Mouse (Mus musculus): ENCODE measurements around the gene Sox5.

The Sox5 gene

DNA sequence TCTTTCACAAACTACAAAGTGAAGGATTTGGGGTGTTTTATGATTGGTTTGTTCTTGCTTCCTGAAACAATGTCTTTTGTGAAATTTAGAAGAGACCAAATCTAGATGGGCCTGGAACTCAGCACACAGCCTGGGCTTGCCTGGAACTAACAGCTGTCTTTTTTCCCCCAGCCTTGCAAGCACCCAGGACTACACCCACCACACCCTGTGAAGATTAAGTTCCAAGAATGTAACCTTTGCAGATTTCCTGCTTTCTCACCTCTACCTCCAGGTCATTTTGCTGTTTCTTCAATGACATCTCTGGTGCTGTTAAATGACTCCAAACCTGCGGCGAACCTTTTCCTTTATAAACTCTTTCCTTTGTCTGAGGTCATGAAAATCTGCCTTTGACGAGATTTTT, 455.0 kb downstream of the Sox5 start:
- DNase-seq (ENCODE audit: low spot score) = no peak

DNA sequence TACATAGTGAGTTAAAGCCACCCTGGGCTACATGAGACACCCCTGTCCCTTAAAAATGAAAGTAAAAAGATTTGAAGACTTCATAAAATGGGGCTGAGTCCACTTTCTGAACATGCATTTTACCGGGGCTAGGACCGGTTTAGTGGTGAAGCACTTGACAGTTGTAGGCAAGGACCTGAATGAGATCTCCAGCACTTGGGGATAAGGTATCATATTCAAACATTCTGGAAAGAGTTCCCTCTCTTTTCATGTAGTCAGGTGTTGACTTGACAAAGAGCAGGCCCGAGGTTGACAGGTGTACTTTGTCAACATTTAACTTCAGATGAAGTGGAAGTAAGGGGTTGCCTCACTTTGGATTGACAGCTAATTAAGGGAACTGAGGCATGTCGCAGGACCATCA, 458.4 kb downstream of the Sox5 start:
- no peak for DNase-seq (ENCODE audit: low spot score)

DNA sequence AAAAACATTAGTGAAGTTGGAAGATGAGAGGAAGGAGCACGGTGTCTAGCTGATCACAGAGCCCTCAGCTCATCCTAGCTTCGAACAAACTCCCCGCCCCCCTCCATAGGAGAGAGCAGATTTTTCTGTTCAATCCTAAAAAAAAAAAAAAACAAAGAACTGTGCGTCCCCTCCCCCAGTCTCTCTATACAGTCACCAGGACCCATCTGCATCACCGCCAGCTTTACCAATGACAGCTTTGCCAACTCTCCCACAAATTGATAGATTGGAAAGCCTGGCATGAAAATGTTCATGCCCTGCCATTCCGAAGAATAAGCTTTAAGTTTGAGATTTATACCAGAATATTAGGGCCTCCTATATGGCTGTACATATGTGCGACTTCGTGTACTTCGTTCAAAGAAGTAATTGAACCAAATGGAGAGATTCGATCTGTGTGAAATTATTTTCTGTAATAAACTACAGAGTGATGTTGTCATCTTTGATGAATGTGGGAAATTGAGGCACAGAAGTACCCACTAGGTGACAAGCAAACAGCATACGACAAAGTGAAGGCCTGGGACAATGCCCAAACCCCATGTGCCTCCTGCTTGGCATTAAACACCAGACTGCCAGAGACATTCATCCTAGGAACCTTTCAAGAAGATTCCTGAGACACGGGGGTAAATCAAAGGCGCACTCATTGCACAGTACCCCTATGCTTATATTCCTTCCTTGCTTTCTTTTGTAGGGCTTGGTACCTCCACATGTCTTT, 459.3 kb downstream of the Sox5 start:
- DNase-seq (ENCODE audit: low spot score) = no peak

DNA sequence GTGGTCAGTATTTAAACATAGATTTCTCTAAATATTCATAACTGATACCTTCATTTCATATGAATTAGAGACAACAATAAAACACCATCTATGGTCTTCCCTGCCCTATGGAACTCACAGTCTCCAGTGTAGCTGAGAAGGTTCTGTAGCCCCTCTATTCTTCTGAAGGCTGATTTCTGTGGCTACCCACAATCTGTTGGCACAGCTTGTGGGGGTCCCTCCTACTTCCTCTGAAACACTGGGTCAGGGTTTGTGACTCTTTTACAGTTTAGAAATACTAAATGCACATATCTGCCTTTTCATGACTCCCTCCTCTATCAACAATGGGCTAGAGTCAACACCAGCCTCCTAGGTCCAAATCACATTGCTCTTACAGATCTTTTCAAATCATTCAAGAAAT, 461.4 kb downstream of the Sox5 start:
- DNase-seq (ENCODE audit: low spot score) = no peak

DNA sequence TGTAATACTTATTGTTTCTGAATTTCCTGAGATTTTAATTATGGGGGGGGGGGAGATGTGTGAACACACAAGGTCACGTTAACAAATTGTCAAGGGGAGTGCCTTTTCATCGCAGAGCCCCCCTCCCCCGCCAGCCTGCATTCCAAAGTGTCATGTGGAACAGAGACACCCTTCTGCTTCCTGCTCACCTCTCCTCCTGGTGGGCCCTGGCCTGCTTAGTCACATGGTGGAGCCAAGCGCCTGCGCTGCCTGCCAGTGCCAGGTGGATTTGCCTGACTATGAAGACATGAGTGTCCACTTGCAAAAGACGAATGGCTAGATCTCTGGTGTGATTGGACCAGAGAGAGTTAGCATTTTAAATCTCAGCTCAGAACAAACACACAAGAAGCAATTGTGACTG, 462.1 kb downstream of the Sox5 start:
- DNase-seq (ENCODE audit: low spot score) = no peak

DNA sequence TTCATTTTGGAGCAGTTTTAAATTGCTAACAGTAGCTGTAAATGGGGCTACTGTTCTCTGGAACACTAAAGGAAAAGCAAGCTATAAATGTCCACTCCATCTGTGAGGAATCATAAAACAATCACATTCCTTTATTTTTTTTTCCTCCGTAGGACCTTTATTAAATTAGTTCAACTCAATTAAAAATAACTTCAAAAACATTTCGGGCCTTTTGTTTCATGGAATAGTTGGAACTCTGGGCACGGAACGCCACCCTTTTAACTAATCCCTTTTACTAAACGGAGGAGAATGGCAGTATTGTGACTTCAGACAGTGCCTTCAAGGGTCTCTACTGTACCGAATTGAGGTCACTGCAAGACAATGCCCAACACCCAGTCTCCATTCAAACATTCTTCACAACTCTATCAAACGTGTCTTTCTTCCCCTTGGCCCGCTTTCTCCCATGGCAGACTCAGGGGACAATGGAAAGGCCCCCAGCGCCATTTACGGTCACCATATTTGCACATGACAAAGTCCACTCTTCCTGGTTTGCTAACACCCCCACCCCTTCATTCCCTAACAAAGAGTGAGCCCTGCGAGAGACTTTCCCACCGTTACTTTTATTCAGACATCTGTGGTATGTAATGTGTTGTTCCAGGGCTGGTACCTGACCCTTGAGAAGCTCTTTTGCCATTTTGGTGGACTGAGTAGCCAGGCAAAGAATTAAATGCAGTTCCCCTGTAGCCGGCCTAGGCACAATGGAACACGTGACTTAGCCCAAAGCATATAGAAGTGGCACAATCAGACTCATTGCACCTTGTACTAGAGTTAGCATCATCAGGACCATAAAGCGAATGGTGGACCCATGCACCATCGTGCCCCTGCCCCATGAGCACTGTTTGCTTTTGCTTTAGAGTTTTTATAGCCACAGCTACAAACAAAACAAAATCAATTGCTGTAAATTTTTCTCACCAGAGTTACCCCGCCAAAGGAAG, 468.7 kb downstream of the Sox5 start:
- DNase-seq (ENCODE audit: low spot score) = no peak

DNA sequence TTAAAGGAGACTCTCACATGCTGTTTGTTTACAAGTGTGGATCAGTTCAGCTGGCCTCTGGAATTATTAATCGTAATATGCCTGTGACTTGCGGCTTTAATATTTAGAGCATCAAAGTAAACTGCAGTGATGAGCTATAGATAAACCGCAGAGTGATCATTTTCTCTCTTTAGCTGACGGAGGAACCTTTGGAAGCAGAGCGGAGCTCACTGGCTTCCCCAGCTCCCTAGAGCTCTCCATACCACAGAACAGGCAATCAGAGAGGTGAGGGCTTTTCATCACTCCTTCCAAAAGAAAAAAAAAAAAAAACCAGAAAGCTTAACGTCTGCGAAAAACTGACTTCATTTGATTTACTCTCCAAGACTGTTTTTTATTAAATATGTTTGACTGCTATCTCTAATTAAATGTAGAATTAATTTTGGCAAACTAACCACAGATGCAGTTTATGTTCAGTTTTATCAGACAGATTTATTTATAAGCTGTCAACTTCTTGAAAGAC, 469.4 kb downstream of the Sox5 start:
- DNase-seq (ENCODE audit: low spot score) = no peak

DNA sequence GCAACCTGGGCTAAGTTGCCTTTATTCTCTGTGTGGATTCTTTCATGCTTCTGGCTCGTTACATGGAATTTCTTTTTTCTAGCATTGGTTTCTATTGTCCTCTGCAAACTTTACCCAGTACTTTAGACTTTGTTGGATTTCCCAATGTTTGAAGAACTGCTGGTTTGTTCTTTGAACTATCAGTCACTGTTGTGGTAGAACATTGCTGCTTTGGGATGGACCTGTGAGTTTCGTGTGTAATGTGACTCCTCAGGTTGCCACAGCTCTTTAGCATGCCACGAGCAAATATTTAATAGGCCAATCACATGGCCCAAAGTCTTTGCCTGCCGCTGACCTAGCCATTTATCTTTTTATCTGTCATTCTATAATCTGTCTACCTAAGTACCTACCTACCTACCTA, 470.0 kb downstream of the Sox5 start:
- no peak for DNase-seq (ENCODE audit: low spot score)

DNA sequence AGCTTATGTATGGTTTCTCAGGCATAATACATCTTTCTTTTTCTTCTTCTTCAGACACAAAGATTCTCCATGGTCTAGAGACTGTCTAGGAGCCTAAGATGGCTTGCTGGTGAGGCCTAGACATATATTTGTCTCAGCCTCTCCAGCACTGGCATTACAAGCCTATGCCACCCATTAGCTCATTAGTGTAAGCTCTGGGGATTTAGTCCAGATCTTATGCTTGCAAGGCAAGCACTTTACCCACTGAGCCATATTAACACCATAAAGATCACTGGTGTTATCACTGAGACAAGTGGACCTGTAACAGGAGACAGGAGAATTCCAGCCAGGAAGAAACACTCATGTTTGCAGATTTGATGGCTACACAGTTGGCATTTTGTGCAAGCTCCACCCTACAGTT, 472.6 kb downstream of the Sox5 start:
- DNase-seq (ENCODE audit: low spot score) = no peak

DNA sequence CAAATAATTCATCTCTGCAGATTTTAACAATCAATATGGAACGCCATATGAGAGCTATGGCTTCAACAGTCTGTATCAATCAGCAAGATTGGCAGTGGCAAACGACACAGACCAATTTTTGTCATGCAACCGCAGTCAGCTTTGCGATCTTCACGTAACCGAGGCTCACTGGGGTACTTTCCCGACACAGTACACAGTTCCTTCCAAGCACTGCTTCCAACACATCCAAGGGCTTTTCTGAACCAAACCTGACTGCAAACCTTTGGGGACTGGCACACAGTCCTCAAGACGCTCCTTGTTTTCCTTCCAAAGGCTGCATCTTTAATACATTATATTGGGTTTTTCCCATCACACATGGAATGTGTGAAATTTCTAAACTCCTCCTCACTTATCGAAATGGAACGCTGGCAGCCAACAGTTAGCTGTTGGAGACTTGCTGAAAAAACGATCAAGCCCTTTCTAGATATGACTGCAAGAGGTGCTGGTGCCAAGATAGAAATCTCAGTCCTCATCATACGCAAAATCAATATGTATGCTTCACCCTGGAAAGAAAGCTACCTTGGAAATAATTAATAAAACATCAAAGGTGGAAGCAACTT, 474.1 kb downstream of the Sox5 start:
- DNase-seq (ENCODE audit: low spot score) = no peak

DNA sequence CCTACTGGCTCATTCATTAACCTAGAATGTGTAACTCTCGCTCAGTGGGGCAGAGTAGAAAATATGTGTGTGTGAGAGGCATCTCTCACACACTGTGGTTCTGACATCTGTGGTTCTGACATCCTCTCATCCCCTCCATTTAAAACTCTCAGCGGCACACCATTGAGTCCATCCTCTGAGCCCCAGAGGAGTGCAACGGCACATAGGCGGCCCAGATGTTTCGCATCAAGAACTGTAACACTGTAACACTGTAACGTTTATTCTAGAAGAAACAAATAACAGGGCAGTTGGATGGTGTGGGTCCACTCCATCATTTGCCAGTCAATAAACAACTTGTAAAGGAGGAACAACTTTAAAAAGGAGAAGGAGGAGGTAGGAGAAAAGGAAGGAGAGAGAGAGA, 479.0 kb downstream of the Sox5 start:
- no peak for DNase-seq (ENCODE audit: low spot score)

DNA sequence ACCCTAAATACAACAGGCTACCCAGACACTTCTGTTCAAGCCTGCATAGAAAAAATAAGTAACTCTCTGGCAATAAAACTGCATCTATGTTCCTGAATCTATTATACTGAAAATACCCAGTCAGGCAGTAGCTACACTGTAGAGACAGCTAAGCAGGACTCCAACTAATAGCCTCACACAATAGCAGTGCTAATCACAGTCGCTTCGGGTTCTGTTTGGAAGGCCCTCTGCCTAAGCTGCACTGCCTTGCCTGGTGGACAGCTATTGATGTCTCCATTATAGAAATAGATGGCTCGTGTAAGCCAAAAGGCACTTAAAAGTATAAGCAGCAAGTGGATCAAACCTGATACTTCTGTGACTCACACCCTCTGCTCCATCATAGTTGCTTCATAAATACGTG, 480.7 kb downstream of the Sox5 start:
- no peak for DNase-seq (ENCODE audit: low spot score)

DNA sequence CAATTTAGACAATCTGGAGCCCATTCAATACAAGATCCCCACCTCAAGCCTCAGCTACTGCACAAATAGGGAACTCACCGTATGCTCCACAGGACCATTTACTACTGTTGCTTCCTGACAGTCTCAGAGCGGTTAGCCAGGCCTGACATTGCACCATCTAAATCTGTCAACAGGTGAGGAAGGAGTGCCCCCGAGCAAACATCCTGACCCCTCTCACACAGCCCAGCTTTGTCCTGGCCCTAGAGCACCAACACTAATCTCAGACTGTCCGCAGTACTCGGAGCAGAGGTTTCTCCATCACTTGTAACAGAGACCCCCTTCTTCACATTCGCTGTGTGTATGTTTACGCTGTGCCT, 482.3 kb downstream of the Sox5 start:
- DNase-seq (ENCODE audit: low spot score) = no peak

DNA sequence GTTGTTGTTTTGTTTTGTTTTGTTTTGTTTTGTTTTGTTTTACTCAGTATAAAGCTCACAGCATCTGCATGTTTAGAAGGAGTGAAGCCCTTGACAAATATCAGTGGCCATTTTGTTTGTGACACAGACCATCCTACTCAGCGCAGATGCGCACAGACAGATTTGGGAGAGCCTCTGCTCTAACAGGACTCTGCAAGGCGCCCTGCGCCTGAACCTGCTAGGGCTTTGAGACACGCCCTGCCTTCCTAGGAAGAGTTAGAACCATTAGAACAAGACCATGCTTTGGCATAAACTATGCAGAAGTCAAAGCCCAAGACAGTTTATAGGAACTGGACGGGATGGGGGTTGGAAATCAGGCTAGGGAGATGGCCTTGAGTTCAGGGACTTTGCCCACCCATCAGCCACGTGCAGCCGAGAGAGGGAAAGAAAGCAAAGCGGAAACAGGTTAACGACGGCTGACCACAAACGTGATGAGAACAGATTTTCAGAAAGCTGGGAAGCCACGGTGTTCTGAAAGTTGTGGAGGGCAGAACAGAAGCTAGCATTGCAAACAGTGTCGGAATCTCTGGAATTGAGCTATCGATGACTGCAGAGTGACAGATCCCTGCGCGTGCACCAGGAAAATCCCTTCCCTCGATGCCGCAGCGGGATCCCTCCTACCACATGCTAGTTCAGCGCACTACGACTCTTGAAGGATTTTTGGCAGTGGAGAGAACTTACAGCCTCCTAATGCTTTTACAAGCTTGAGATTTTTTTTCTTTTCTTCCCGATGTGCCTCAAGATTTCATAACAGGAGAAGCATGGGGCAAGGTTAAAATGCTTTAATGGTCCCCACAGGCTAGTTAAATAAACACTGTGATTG, 482.9 kb downstream of the Sox5 start:
- no peak for DNase-seq (ENCODE audit: low spot score)

DNA sequence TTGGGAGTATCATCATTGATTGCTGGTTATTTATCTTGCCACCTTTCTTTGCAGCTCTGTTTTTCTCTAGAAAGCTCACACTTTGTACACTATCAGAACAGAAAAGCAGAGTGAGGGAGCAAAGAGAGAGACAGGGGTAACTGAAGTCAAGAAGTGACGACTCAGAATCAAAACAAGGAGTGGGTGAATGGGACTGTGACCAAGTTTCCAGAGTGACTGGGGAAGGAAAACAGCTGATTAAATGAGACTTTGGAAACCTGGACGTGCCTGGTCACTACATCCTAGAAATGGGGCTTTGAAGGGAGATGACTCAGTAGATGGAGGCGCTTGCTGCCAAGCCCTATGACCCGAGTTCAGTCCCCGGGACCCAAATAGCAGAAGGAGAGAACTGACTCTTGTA, 483.9 kb downstream of the Sox5 start:
- DNase-seq (ENCODE audit: low spot score) = no peak

DNA sequence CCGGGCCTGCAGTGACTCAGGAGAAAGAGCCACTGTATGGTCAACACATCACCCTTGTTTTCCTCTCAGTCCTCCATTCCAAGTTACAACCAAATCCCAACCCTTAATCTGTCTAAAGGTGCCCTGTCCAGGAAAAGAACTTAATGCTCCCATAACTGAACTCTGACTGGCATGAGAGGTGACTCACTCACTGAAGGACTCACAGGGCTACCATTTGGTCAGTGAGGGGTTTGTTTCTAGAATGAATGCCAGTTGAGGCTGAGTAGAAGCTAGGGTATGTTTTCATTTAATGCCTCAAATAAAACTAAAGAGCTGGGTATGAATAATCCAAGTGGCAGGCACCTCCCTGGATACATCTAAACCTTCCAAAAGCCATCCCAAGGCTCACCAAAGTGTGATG, 484.6 kb downstream of the Sox5 start:
- DNase-seq (ENCODE audit: low spot score) = no peak

DNA sequence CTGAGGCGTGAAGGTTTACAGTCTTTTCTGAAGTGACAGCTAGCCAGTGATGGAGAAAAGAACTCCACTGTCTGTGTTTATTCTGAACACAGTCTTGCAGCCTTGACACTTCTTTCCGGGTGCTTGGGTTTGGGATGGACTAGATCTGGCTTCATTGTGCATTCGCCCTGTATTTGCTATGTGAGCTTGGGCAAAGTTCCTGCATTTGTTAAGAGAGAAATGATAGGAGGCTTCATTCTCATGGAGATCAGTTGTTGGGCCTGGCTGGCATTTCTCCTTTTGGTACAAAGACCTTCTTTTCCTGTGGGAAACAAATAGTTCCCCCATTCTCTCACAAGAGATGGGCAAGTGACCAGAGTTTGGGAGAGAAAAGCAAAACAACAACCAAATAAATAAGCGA, 490.3 kb downstream of the Sox5 start:
- no peak for DNase-seq (ENCODE audit: low spot score)

DNA sequence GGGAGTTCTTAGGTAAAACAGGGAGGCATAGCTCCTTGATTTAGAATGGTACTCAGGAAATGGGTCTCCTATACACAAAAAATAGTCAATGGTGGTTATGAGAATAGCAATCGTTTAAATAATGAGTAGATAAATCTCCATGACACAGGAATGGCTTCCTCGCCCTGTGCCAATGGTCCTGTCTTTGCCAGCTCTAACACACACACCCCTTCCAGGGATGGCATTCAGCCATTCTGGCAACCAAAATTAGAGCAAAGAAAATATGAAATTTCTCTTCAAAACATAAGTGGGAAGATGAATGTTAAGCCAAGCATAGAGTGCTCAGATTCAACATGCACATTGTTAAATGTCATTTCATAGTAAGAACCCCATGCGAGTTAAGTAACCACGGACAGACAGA, 495.7 kb downstream of the Sox5 start:
- DNase-seq (ENCODE audit: low spot score) = no peak

DNA sequence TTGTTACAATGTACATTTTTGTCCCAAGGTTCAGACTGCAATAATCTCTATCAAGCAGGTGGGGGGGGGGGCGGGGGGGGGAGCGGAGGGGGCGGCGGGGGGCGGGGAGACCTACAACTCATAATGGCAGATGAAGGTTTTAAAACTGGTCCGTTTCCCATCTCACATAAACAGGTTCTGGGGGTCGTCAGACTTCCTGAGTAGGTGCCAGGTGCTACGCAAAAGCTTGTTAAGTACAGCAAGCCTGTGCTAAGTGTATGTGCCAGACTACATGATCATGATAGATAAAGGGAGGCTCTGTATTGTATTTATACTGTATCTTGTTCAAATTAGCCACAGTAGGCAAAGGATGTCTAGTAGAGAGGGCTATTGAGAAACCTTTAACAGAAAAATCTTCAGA, 498.6 kb downstream of the Sox5 start:
- no peak for DNase-seq (ENCODE audit: low spot score)

DNA sequence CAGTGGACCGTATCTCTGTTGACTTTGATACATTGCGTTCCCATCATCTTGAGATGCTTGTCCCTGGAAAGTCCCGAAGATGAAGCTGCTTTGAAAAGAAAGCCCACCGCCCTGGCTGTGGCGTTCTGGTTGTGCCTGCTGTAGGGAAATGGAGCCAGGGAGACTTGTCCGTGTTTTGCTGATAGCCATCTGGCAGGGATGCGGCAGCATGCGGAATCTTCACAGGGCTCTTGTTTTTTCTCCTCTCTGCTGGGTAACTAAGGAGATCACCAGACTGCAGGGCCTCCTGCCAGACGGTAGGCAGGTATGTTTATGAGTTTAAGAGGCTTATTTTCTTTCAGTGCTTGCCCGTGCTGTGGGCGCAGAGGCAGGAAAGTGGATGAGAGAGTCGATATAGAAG, 499.0 kb downstream of the Sox5 start:
- DNase-seq (ENCODE audit: low spot score) = no peak

DNA sequence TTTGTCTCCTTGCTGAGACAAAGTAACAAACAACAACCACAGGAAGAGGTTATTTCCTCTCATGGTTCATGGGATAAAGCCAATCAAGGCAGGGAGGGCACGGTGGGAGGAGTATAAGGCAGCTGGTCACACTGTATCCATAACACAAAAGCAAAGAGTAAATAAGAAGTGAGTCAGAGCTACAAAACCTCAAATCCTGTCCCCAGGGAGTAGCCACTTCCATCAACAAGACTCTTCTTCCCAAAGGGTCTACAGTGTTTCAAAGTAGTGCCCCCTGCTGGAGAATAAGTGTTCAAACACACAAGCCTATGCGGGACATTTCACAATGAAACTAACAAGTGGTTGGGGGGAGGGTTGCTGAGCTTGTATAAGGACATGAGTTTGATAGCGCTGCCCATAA, 500.1 kb downstream of the Sox5 start:
- DNase-seq (ENCODE audit: low spot score) = no peak

DNA sequence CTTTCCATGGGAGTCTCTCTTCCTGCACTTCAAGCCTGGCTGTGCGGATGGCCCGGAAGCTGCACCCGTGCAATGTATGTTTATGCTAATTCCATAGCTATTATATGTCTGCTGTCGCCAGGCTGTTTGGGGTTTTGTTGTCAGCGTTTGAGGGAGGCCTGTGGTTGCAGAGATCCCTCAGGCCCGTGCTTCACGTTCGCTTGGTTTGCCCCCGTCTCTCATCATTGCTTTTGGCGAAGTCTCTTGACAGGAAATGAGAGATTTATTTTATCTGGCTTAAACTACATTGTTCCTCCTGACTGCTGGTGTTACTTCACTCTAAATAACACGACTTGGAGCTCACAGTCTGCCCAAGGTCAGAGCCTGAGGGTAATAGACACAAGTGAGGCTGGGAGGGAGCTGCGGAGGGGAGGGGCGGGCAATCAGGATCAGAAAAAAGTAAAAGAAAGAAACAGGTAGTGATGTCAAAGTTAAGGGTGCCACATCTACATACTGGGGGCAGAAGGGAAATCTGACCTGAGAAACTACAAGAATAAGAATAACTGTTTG, 503.2 kb downstream of the Sox5 start:
- no peak for DNase-seq (ENCODE audit: low spot score)

Measured in urinary bladder, postnatal 10 days (tissue).